Mouse (Mus musculus): ENCODE measurements around the gene Ilk. TPM values are rescaled to one million over a fixed set of nuclear protein-coding genes. Genes with fewer than 3 reads are reported as not detected.

The Ilk gene
- polyA plus RNA-seq, 1 experiment from 2014 or later = 411 TPM

DNA sequence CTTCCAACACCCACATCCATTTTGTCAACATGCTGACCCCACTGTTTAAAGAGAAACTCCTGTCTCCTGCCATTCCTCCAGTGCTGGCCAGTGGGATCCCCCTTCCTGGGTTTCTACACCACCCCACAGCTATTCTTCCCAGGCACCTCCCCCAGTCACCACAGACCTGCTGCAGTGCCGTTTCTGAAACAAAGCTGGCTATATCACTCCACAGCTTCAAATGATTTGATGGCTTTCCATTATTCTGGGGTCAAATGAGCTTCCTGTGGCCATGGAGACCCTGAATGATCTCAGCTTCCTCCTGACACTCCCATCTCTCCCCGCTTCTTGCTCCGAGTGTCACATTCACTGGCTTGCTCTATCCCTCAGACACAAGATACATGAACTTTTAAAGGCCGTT is 48.2 kb downstream of the Ilk start:
- Histone ChIP-seq H3K36me3 (ENCODE audit: control insufficient read depth, insufficient read depth, low read length) (0 out of 2 replicates have a peak, but pooled peaks cover 3% of the 10 kb centered on the region), H3K4me1 (ENCODE audit: control insufficient read depth, insufficient read depth, low read length) (peaks cover 5% of the 10 kb centered on the region; the same call in 1 of the 2 replicates), H3K27me3 (ENCODE audit: control insufficient read depth, insufficient read depth, low read length) (0 out of 2 replicates have a peak, but pooled peaks cover 2% of the 10 kb centered on the region), H3K9me3 (replicated peaks; ENCODE audit: control insufficient read depth, low read length) (no peaks in the 10 kb centered on the region), H3K4me2 (peak overlapping the region; percentile 16; the same call in 1 of the 2 replicates), H3K4me3 (ENCODE audit: low read depth, low read length) (no peak overlapping the region), H3K27ac (ENCODE audit: low read depth, low read length) (no peak overlapping the region), H3K9ac (ENCODE audit: low read depth, low read length) (no peak overlapping the region)
- 32% methylated on average over 4 of the region's 4 CpGs for WGBS (ENCODE audit: insufficient replicate concordance)
- ATAC-seq (replicated peaks; ENCODE audit: insufficient number of reproducible peaks, low FRiP score, low TSS enrichment) = no peak

DNA sequence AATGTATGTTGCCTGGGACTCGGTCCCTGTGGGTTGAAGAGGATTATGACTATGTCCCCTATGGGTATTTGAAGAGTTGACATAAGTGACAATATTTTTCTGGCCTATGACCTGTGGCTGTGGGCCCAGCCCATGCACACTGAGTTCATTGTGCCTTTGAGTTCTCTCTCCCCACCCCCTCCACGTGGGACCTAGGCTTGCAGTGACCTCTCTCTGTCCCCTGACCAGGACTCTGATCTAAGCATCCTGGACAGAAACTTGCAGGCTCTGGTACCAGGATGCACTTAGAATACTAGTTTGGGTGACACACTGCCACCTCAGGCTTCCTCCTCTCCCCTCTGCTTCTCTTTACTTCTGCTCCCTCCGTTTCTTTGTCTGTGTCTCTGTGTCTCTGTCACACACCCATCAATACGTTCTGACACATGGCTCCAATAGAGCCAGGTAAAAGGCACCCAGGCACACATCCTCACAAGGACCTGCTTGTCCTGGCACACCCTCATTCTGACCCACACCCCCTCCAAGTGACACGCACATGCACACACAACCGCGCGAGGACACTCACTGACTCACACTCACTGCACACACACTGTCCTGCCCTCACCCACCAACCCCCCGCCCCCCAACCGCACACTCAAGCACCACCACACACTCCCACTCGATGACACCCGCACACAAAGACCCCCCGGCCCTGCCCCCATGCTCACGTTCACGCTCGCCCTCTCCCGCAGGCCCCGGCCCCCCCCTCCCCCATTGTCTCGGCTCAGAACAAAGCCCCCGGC is 50.3 kb downstream of the Ilk start:
- Histone ChIP-seq H3K36me3 (ENCODE audit: control insufficient read depth, insufficient read depth, low read length) (0 out of 2 replicates have a peak, but pooled peaks cover 3% of the 10 kb centered on the region), H3K9me3 (replicated peaks; ENCODE audit: control insufficient read depth, low read length) (no peaks in the 10 kb centered on the region), H3K27ac (ENCODE audit: low read depth, low read length) (peak overlapping the region; percentile 76), H3K27me3 (ENCODE audit: control insufficient read depth, insufficient read depth, low read length) (0 out of 2 replicates have a peak, but pooled peaks cover 2% of the 10 kb centered on the region), H3K4me2 (peak overlapping the region; percentile 73), H3K9ac (ENCODE audit: low read depth, low read length) (peak overlapping the region; percentile 91), H3K4me1 (ENCODE audit: control insufficient read depth, insufficient read depth, low read length) (peaks cover 5% of the 10 kb centered on the region; the same call in 1 of the 2 replicates), H3K4me3 (ENCODE audit: low read depth, low read length) (peak overlapping the region; percentile 85)
- WGBS (ENCODE audit: insufficient replicate concordance) = 5% methylated on average over 20 of the region's 20 CpGs
- ATAC-seq (replicated peaks; ENCODE audit: insufficient number of reproducible peaks, low FRiP score, low TSS enrichment) = peak; percentile 60

DNA sequence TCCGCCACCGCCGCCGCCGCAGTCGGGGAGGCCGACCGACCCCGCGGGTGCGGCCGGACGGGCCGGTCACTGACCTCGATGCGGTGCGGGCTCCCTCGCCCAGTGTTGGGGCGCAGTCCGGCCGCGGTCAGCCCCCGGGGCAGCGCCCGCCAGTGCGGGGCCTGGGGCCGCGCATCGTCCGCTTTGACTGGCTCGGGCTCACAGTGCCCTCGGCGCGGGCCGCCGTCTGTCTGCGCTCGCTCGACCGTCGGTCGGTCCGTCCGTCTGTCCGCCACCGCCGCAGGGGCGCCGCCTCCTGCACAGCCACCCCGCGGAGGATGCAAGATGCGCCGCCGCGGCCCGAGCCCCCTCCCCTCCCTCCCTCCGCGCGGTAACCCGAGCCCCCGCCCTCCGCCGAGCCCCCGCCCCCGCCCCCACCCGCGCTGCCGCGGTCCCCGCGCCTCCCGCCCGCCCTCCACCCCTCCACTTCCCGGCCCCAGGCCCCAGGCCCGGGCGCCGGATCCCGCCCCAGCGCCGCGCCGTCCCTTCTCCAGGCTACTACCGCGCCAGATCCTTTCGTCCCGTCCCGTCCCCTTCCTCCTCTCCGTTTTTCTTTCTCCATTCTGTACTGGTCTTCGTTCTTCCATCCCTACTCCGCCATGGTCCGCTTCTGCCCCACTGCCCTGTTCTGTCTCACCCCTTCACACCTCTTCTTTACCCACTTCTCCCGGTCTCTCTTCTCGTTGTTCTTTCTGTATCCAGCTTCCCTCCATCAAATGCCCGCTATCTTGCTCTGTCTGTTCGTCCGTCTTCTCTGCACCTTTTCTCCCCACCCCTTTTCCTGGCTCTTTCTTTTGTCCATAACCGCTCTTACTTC is 51.1 kb downstream of the Ilk start, which contains the start of gene Dchs1:
Gene Dchs1, minus strand, starts transcription at position 370 of the 856 bp plus-strand sequence.
- no peaks in the 10 kb centered on the region for H3K36me3 ChIP-seq (ENCODE audit: control insufficient read depth, insufficient read depth, low read length)
- WGBS (ENCODE audit: insufficient replicate concordance) = under 1% methylated on average over 51 of the region's 97 CpGs

DNA sequence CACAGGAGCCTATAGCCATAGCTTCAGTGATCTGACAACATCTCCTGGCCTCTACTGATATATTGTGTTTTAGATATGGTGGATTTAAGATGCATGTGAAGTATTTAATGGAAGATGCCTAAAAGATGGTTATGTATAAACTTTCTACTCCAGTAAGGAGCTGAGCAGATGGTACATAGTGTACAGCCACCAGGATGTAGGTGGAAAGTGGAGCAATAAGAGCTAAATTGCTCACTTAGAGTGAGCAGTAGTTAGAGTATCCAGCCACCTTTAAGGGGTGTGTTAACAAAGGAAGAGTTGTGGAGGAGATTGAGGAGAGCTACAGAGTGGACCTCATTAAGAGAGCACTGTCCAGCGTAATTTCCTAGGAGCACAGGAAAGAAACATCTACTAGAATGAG is 54.8 kb downstream of the Ilk start:
- Histone ChIP-seq H3K4me3 (ENCODE audit: low read depth, low read length) (no peak overlapping the region), H3K4me2 (no peak overlapping the region), H3K27me3 (ENCODE audit: control insufficient read depth, insufficient read depth, low read length) (0 out of 2 replicates have a peak, but pooled peaks cover 2% of the 10 kb centered on the region), H3K27ac (ENCODE audit: low read depth, low read length) (no peak overlapping the region), H3K4me1 (ENCODE audit: control insufficient read depth, insufficient read depth, low read length) (no peaks in the 10 kb centered on the region), H3K36me3 (ENCODE audit: control insufficient read depth, insufficient read depth, low read length) (no peaks in the 10 kb centered on the region), H3K9ac (ENCODE audit: low read depth, low read length) (no peak overlapping the region), H3K9me3 (replicated peaks; ENCODE audit: control insufficient read depth, low read length) (no peaks in the 10 kb centered on the region)
- ATAC-seq (replicated peaks; ENCODE audit: insufficient number of reproducible peaks, low FRiP score, low TSS enrichment) = no peak
- WGBS (ENCODE audit: insufficient replicate concordance) = 82% methylated on average over 1 of the region's 1 CpGs

More for the DNA sequence above, 51.1 kb downstream of the Ilk start, which contains the start of gene Dchs1:
- Histone ChIP-seq H3K27ac (ENCODE audit: low read depth, low read length) (peak within 1 kb of the TSS; percentile 76), H3K4me2 (peak within 1 kb of the TSS; percentile 73), H3K9ac (ENCODE audit: low read depth, low read length) (peak within 1 kb of the TSS; percentile 91), H3K4me3 (ENCODE audit: low read depth, low read length) (peak within 1 kb of the TSS; percentile 85), H3K27me3 (ENCODE audit: control insufficient read depth, insufficient read depth, low read length) (0 out of 2 replicates have a peak, but pooled peaks cover 2% of the 10 kb centered on the region), H3K4me1 (ENCODE audit: control insufficient read depth, insufficient read depth, low read length) (peaks cover 5% of the 10 kb centered on the region; the same call in 1 of the 2 replicates), H3K9me3 (replicated peaks; ENCODE audit: control insufficient read depth, low read length) (no peaks in the 10 kb centered on the region)
- ATAC-seq (replicated peaks; ENCODE audit: insufficient number of reproducible peaks, low FRiP score, low TSS enrichment) = peak; percentile 74

Other genes with a start within 250 kb of the Ilk start
- gene Smpd1, start 182.2 kb upstream of the Ilk start, polyA plus RNA-seq (2014; fragmentation: Nextera tagmentation; extraction: Ambion mirVana) = 53.8 and 62.2 TPM in 2 replicates
- gene Apbb1, start 154.9 kb upstream of the Ilk start, polyA plus RNA-seq (2014; fragmentation: Nextera tagmentation; extraction: Ambion mirVana) = 43.5 and 49.7 TPM in 2 replicates
- gene Hpx, start 136.5 kb upstream of the Ilk start, polyA plus RNA-seq (2014; fragmentation: Nextera tagmentation; extraction: Ambion mirVana) = 0.76 and 1.4 TPM in 2 replicates
- gene Trim3, start 103.0 kb upstream of the Ilk start, polyA plus RNA-seq (2014; fragmentation: Nextera tagmentation; extraction: Ambion mirVana) = 20.2 and 23.7 TPM in 2 replicates
- gene Timm10b, start 96.5 kb upstream of the Ilk start, polyA plus RNA-seq (2014; fragmentation: Nextera tagmentation; extraction: Ambion mirVana) = 151 and 160 TPM in 2 replicates
- gene Arfip2, start 96.2 kb upstream of the Ilk start, polyA plus RNA-seq (2014; fragmentation: Nextera tagmentation; extraction: Ambion mirVana) = 48.5 and 57.3 TPM in 2 replicates
- 30.2 and 39.0 TPM in 2 replicates for gene Gm45799, start 96.0 kb upstream of the Ilk start, polyA plus RNA-seq (2014; fragmentation: Nextera tagmentation; extraction: Ambion mirVana)
- gene Dnhd1, start 85.8 kb upstream of the Ilk start, polyA plus RNA-seq (2014; fragmentation: Nextera tagmentation; extraction: Ambion mirVana) = 0.87 and 1.1 TPM in 2 replicates
- 29.2 and 32.0 TPM in 2 replicates for gene Rrp8, start 793 bp downstream of the Ilk start, polyA plus RNA-seq (2014; fragmentation: Nextera tagmentation; extraction: Ambion mirVana)
- gene Taf10, start 7.8 kb downstream of the Ilk start, polyA plus RNA-seq (2014; fragmentation: Nextera tagmentation; extraction: Ambion mirVana) = 152 and 161 TPM in 2 replicates
- gene Tpp1, start 15.6 kb downstream of the Ilk start, polyA plus RNA-seq (2014; fragmentation: Nextera tagmentation; extraction: Ambion mirVana) = 85.8 and 95.7 TPM in 2 replicates
- gene Dchs1, start 51.1 kb downstream of the Ilk start, polyA plus RNA-seq (2014; fragmentation: Nextera tagmentation; extraction: Ambion mirVana) = 7.6 TPM in 2 replicates
- gene Mrpl17, start 74.5 kb downstream of the Ilk start, polyA plus RNA-seq (2014; fragmentation: Nextera tagmentation; extraction: Ambion mirVana) = 266 and 273 TPM in 2 replicates
- 0.17 and 0.31 TPM in 2 replicates for gene Gm4070, start 217.4 kb downstream of the Ilk start, polyA plus RNA-seq (2014; fragmentation: Nextera tagmentation; extraction: Ambion mirVana)